Mouse (Mus musculus): ENCODE measurements around the gene Mab21l1.
A peak's percentile ranks its signal among the peaks of the same experiment; 100 is the strongest.

Gene Mab21l1

GRCm38 (mm10) chr3:55782056-55782687, at the start of gene Mab21l1:
Gene Mab21l1 (plus strand): TSS chr3:55782510.
- DNase-seq (ENCODE audit: inconsistent ontology term), result peak; percentile 96

GRCm38 (mm10) chr3:55733665-55734064, 48.6 kb upstream of the Mab21l1 start:
- DNase-seq (ENCODE audit: inconsistent ontology term), result peak; percentile 42

GRCm38 (mm10) chr3:55741428-55741827, 40.9 kb upstream of the Mab21l1 start:
- peak; percentile 32 for DNase-seq (ENCODE audit: inconsistent ontology term)

- DNase-seq (ENCODE audit: inconsistent ontology term), result no peak
Measured at GRCm38 (mm10) chr3:55742218-55742617, 40.1 kb upstream of the Mab21l1 start.

GRCm38 (mm10) chr3:55742654-55743053, 39.7 kb upstream of the Mab21l1 start:
- DNase-seq (ENCODE audit: inconsistent ontology term), result peak; percentile 84

DNA sequence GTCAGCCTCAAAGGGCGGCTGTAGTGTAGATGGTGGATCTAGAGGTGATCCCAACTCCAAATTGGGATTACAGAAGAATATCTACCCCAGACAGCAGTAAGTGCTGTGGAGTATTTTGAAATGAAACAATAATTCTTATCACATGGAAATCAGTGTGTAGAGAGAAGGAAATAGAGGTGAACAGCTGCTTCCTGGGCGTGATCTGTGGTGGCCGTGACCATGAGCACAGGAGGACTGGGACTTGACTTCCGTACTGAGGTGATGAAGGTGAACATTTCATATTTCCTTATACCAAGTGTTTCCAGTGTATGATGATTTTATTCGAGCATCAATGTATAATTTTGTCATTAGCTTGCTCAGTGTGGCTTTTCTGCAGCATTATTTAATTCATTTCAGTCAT, 38.4 kb upstream of the Mab21l1 start:
- no peak for DNase-seq (ENCODE audit: inconsistent ontology term)

DNA sequence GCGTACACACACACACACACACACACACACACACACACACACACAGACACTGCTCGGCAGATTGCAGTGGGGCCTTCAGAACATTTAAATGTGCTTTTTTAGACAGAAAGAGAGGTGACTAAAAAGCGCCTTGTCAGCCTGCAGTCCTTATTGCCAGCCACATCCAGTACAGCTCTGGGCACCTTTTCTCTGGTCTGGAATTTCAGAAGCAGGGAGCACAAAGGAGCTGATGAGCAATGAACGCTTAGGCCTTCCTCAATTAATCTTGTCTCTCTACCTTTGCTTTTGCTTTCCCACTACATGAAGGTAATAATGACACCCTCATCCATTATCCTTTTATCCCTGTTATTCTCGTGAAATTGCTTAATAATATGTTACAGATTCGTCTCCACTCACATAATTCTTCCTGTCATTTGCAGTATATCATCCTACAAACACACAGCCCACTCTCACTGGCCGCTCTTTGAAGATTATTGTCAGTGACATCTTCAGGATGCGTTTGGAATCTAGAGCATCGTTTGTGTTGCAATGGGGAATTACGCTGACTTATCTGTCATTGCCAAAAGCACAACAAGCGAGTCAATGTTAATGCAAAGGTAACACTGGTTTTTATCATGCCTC, 31.8 kb upstream of the Mab21l1 start:
- peak; percentile 85 for DNase-seq (ENCODE audit: inconsistent ontology term)

GRCm38 (mm10) chr3:55751363-55751762, 30.9 kb upstream of the Mab21l1 start:
- peak; percentile 93 for DNase-seq (ENCODE audit: inconsistent ontology term)

- DNase-seq (ENCODE audit: inconsistent ontology term), result no peak
Measured at GRCm38 (mm10) chr3:55752558-55752957, 29.8 kb upstream of the Mab21l1 start.

GRCm38 (mm10) chr3:55753872-55754271, 28.4 kb upstream of the Mab21l1 start:
- DNase-seq (ENCODE audit: inconsistent ontology term), result no peak

DNA sequence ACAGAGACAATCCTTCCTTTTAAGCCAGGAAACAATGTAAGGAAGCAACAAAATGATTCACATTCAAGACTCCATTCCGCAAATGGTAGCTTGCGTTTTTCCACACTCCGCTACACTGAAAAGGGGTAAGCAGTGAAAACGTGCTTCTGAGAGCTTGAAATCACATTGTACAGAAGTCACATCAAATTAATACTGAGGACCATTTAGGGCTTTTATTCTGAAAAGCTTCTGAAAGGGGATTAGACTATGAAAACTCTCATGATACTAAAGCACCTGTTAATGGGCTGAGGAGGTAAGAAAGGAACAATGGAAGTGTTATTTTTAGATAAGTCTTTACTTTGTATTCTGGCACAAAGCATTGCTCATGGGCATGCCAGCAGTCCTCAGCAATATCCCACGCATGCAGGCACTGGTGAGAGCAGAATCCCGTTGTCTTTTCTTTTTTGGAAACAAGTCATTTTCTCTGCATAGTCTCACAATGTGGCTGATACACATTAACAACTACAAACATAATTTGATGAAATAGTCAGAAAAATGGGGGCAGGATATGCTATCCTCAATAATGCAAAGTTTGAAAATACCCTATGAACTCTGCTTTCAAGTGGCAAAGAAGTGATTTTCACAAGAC, 27.2 kb upstream of the Mab21l1 start:
- DNase-seq (ENCODE audit: inconsistent ontology term), result peak; percentile 61

DNA sequence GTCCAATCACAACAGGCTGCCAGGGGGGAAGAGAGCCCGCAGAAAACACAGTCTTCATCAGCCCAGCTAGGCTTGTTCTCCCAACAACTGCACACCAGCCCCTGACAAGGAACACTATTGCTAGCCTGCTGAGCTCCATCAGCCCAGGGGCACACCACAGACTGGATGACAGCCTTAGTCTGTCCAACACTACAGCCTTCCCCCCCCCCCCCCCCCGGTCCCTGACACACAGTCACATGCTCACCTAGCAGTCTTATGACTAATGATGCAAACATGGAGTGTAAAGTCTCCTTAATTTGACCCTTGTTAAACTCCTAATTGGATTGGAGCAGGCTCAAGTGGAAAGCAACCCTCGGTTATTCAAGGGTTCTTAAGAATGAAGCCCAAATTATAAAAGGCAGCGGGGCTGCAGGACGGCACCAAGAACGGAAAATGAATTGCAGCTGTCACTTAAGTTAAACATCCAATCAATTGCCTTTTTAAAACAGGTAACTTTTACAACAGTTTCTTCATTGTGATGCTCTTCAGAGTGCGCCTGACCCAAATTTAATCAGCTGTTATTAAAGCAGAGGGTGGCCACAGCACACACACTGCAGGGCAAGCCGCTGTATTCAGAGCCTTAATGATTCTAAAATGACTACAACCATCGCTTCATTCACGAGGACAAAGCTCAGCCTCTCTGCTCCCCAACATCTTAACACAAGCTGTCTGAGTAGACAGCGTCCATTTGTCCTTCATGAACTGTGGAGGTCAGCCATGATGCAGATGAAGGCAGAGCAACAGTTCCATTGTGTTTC, 26.3 kb upstream of the Mab21l1 start:
- DNase-seq (ENCODE audit: inconsistent ontology term), result peak; percentile 93

DNA sequence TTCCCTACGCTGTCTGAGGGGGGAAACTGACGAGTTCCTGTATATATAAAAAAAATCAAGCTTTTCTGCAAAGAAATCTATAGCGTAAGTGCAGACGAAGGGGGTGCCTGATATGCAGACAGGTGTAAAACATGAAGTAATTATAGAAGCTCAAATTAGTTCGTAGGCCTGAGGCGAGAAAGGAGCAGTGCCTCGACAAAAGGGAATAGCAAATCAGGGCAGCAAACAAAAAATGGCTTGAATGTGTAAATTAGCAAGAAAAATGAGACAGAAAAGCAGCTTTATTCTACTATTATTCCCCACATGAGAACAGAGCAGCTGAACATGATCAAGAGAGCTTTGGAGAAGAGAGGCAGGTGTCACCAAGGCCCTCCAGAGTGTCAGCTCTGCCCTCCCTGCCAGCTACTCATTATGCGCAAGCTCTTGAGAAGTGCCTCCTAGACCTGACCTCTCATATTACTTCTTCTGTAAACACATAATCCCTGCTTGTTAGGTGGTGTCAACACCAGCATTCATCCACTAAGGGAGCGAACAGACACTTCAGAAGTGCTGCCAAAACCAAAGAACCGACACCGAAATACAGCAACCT, 25.6 kb upstream of the Mab21l1 start:
- DNase-seq (ENCODE audit: inconsistent ontology term), result peak; percentile 58

GRCm38 (mm10) chr3:55758297-55758696, 24.0 kb upstream of the Mab21l1 start:
- DNase-seq (ENCODE audit: inconsistent ontology term), result peak; percentile 82

GRCm38 (mm10) chr3:55763591-55763990, 18.7 kb upstream of the Mab21l1 start:
- no peak for DNase-seq (ENCODE audit: inconsistent ontology term)

GRCm38 (mm10) chr3:55768654-55769053, 13.7 kb upstream of the Mab21l1 start:
- DNase-seq (ENCODE audit: inconsistent ontology term), result no peak

DNA sequence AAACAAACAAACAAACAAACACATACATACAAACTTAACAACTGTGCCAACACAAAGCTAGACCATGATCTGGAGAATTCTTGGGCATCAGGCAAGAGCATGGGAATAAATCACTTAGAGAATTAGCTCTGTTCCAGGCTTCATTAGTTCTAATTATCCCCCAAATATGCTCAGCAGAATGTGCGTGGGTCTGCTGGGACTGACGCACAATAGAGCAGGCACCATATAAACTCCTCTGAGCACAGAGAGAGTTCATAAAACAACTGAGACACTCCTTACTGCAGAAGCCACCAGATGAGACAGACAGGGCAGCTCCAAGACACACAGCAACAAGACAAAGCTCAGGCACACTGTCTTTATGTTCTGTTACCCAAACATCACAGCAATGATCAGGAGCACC, 13.0 kb upstream of the Mab21l1 start:
- peak; percentile 68 for DNase-seq (ENCODE audit: inconsistent ontology term)

DNA sequence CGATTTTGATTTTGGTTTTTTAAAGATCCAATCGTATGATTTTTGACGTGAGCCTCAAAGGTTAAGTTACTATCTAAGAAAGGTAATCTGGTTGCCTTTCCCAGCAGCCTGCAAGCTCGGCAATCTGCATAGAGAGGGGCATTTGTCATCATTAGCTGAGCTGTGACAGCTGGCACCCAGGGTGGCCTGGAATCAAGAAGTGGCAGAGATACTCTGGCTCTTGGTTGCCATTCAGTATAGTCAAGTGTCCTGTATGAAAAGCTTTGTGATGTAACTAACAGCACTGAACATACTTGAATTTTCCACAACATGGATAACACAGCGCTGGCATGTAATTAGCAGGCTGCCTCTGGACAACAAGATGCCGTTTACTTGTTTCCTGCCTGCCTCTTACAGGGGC, 8.1 kb upstream of the Mab21l1 start:
- DNase-seq (ENCODE audit: inconsistent ontology term), result no peak

- DNase-seq (ENCODE audit: inconsistent ontology term), result no peak
Measured at GRCm38 (mm10) chr3:55775245-55775644, 7.1 kb upstream of the Mab21l1 start.

- no peak for DNase-seq (ENCODE audit: inconsistent ontology term)
Measured at GRCm38 (mm10) chr3:55775753-55776152, 6.6 kb upstream of the Mab21l1 start.

- DNase-seq (ENCODE audit: inconsistent ontology term), result no peak
Measured at GRCm38 (mm10) chr3:55777501-55777900, 4.8 kb upstream of the Mab21l1 start.

All from Muller cell, postnatal 12 days (primary cell).